Mouse (Mus musculus): ENCODE measurements around the gene Osm. TPM values are rescaled to one million over a fixed set of nuclear protein-coding genes. Genes with fewer than 3 reads are reported as not detected.

Gene Osm
- not detected for total RNA-seq (2021)
- long read RNA-seq, experiment 1 = 0 reads
- long read RNA-seq, experiment 2 = 0 reads

- H3K4me3 ChIP-seq = peak within 1 kb of the TSS; percentile 45
- intact Hi-C loops (cut with DNase I) = no loop called here
- TF ChIP-seq CTCF (IDR thresholded peaks at IDR 0.05) = no peak
Measured at GRCm38 (mm10) chr11:4235665-4236545, at the start of gene Osm. TSS of gene Osm (plus strand) at chr11:4236420.

DNA sequence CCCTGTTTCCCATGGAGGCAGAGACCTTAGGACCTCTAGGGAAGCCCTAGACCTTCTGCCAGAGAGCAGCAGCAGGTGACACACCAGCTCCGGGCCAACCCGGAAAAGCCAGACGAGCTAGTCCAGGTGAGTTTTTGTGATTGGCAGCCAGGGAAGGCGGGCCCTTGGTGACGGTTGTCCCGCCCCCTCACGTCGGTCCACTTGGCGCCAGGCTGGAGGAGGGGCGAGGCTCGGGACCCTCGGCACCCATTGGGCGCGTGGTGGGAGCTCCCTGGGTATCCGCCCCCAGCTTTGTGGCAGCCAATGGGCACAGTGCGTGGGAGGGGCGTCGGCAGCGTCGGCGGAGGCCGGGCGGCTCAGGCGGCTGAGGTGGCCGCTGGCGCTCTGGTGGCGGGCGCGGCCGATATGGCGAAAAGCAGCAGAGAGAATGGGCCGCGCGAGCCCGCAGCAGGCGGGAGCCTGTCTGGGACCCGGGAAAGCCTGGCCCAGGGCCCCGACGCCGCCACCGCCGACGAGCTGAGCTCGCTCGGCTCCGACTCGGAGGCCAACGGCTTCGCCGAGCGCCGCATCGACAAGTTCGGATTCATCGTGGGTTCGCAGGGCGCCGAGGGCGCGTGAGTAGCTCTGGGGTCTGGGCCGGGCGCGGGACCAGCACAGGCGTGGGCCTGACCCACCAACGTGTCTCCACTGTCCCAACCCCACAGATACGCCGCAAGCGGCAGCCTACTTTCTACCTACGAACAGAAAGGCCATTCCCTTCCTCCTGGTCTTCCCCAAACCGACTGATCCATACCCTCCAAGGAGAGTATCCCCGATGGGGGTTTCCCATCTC is 49.5 kb upstream of the Osm start, which contains the start of gene Tbc1d10a:
Gene Tbc1d10a, plus strand, starts transcription at position 304 of the 832 bp plus-strand sequence.
- peak within 1 kb of the TSS; percentile 93 for H3K27ac ChIP-seq

More at GRCm38 (mm10) chr11:4235665-4236545, at the start of gene Osm:
- DNase-seq = no peak
- H3K27ac ChIP-seq = no peak within 1 kb of the TSS

GRCm38 (mm10) chr11:4187318-4187700 is 48.9 kb upstream of the Osm start:
- peak overlapping the region; percentile 90 for H3K4me3 ChIP-seq
- TF ChIP-seq CTCF (IDR thresholded peaks at IDR 0.05) = no peak
- intact Hi-C loops (cut with DNase I) = no loop called here
- no peak for DNase-seq
- peak overlapping the region; percentile 93 for H3K27ac ChIP-seq

More for the DNA sequence above, 49.5 kb upstream of the Osm start, which contains the start of gene Tbc1d10a:
- intact Hi-C loops (cut with DNase I) = no loop called here
- H3K4me3 ChIP-seq = peak within 1 kb of the TSS; percentile 90
- TF ChIP-seq CTCF (IDR thresholded peaks at IDR 0.05) = peak; percentile 25; the same call in 1 of the 2 replicates
- DNase-seq = peak; percentile 99

DNA sequence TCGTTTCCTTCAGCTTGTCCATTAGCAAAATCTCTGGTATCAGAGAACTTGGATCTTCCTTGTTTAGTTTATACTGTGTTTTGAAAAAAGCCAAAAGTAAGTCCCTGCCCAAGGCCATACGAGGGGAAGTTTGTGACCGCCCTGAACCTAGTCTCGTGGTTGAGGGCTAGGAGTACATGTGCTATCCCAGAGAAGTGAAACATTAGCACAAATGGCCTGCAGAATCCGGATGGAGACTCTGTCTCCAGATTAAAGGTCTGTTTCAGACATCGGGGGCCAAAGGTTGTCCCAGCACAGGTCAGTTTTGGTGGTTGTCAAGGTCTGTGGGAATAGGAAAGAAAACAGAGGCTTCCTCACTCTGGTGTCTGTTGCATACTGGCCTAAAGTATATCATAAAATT is 47.0 kb upstream of the Osm start:
- Histone ChIP-seq H3K27ac (peak overlapping the region; percentile 93), H3K4me3 (peak overlapping the region; percentile 90)
- intact Hi-C loops (cut with DNase I) = no loop called here
- DNase-seq = no peak
- no peak for TF ChIP-seq CTCF (IDR thresholded peaks at IDR 0.05)

DNA sequence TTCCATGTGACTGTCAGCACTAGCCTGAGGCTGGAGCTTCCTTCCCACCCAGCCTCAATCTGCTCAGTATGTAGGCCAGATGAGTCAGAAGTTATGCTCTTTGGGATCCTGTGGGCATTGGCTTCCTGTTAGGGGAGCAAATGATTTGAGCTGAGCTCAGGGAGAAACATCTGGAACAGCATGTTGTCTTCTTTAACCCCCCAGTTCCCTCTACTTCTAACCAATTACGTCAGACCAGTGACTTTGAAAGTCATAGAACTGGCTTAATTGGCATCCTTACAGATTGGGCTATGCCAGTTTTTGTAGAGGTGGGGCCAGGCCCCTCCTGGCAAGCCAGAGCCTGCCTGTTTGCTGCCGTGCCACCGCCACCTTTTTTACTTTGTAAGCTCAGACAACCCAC is 45.5 kb upstream of the Osm start:
- peak overlapping the region; percentile 81 for H3K27ac ChIP-seq
- peak overlapping the region; percentile 40 for H3K4me3 ChIP-seq

GRCm38 (mm10) chr11:4192757-4193156 is 43.5 kb upstream of the Osm start:
- intact Hi-C loops (cut with DNase I) = no loop called here
- no peak for TF ChIP-seq CTCF (IDR thresholded peaks at IDR 0.05)
- H3K27ac ChIP-seq = peak overlapping the region; percentile 81
- DNase-seq = no peak
- H3K4me3 ChIP-seq = no peak overlapping the region

More for the DNA sequence above, 45.5 kb upstream of the Osm start:
- no peak for TF ChIP-seq CTCF (IDR thresholded peaks at IDR 0.05)
- DNase-seq = no peak
- intact Hi-C loops (cut with DNase I) = no loop called here

DNA sequence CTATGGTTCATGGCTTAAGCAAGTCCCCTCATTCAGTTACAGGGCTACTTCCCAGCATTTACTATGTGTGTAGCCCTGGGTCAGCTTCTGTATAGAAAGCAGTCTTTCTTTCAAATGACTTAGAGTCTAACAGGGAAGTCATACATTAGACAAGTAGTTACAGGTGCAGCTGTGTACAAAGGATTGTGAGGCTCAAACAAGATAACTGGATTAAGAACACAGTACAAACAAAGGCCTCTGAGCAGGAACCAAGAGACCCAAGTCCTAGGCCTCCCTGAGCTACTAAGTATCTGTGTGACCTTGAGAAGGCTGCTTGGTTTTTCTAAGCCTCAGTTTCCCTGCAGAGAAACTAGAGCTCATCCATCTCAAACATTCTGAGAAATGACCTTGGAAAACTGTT is 42.8 kb upstream of the Osm start:
- no peak for TF ChIP-seq CTCF (IDR thresholded peaks at IDR 0.05)
- intact Hi-C loops (cut with DNase I) = no loop called here
- no peak for DNase-seq
- peak overlapping the region; percentile 81; the same call in 1 of the 2 replicates for H3K27ac ChIP-seq
- no peak overlapping the region for H3K4me3 ChIP-seq

DNA sequence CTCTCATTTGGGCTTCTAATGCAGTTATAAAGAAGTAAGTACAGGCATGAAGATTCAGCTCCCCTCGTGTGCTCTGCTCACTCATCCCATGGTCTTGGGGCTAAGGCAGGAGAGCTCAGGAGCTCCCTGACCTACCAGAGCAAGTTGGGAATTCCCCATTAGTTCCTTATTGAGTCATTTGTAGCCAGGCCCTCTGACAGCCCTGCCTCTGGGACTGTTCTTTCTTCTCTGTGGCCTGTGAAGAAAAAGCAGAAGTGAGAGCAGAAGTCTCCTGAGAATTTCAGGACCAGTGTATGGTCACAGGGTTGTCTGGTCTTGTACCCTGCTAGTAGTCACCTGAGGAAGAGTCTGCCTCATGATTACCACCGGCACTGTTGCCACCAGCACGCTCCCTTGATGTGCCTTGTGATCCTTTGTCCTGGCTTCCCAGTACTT is 40.6 kb upstream of the Osm start:
- intact Hi-C loops (cut with DNase I) = no loop called here
- no peak for DNase-seq
- no peak overlapping the region for H3K4me3 ChIP-seq
- no peak for TF ChIP-seq CTCF (IDR thresholded peaks at IDR 0.05)
- H3K27ac ChIP-seq = peak overlapping the region; percentile 13; the same call in 1 of the 2 replicates

DNA sequence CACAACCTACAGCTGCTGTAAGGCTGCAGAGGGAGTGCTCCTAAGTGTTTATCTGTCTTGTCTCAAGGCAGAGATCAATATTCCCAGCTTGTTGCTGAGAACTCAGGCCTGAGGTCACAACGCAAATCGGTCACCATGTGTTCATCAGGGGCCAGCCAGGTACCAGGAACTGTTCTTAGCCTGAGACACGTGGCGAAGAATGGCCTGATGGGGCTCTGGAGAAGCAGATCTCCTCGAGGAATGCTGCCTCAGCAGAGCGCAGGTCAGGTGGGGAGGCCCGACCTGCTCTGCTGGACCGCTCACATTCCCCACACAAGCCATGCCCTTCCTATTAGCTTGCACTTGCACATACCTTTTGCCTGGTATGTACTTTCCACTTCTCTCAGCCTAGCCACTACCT is 39.6 kb upstream of the Osm start:
- Histone ChIP-seq H3K4me3 (no peak overlapping the region), H3K27ac (peak overlapping the region; percentile 68)
- no peak for TF ChIP-seq CTCF (IDR thresholded peaks at IDR 0.05)
- no peak for DNase-seq
- intact Hi-C loops (cut with DNase I) = no loop called here

DNA sequence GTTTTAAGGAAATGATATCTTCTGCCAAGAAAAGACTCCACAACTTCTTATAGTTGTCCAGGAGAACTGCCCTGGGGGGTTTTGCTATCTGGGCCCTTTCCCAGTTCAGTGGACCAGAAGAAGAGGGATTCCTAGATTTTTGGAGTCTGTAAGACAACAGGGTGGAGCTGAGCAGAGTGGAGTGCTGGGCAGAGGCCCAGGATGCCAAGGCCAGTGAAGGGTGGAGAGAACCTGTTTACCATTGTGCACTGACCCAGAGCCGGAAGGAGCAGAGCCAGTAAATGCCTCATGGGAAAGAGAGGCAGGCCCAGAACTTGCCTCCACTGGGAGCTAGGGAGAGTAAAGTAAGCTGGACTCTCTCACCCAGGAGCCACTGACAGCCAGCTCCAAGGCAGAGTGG is 38.5 kb upstream of the Osm start:
- DNase-seq = no peak
- intact Hi-C loops (cut with DNase I) = no loop called here
- Histone ChIP-seq H3K4me3 (no peak overlapping the region), H3K27ac (peak overlapping the region; percentile 68)
- TF ChIP-seq CTCF (IDR thresholded peaks at IDR 0.05) = no peak

DNA sequence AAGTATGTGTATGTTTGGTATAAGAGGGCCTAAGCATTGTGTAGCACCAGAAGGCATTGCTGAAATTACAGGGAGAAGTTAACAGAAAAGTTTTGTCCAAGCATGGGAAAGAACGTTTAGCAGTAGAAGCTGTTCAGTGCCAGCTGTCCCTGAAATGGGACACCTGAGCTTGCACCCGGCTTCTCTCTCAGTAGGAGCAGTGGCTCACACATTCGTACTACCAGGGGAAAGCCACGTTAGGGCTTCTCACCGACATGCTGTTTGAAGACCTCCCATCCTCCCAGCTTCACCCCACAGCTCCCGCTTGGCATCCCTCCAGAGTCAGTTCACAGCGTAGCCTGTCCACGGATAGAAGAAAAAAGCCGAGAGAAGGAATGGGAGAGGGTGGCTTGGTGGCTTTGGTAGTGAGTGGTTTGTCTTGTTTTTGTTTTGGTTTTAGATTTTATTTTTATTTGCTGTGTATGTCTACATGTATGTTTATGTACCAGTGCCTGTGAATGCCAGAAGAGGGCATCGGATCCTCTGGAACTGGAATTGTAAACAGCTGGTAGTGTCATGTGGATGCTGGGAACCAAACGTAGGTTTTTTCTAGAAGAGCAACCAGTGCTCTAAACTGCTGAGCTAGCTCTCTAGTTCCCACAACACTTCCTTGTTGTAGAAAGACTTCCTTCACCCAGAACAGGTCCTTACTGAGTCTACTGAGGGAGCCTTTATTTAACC is 34.1 kb upstream of the Osm start:
- no peak for TF ChIP-seq CTCF (IDR thresholded peaks at IDR 0.05)
- DNase-seq = no peak
- intact Hi-C loops (cut with DNase I) = no loop called here
- Histone ChIP-seq H3K4me3 (no peak overlapping the region), H3K27ac (peak overlapping the region; percentile 75)
